ENCODE assay signal across 14 mouse cellular contexts in the genomic region with DNA sequence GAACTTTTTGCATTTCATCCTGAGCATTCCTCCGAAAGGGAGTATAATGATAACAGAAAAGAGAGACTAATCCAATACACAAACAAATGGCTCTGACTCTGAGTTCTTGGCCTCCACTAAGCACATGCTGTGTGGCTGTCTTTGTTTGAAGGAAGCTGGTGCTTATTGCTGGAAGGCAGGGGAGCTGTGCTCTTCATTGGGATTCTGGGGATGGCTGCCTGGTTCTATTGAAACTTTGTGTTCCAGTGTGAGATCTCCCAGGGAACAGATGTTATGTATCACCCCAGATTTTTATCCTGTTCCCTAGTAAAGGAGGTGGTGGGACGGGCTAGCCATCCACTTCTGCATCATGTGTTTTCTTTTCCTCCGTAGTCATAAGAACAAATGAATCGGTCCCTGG.
DNase-seq lines count a peak whose midpoint lies in the region; ATAC-seq lines count a peak whose summit lies in the region.
"Had no signal": no experiment of that assay in that cellular context is flagged by ENCODE, and none has a peak within 500 bp of the region (broad histone marks: within the 10 kb centered on the region; RNA-seq: fewer than 3 reads in every experiment).

No protein-coding gene starts in this region.

- H3K4me1 ChIP-seq in hindbrain, embryonic 10.5 days (replicated peaks) = peaks cover 8% of the 10 kb centered on the region; the same call in 1 of the 2 replicates
- no peaks in the 10 kb centered on the region for H3K4me1 ChIP-seq in hindbrain, embryonic 11.5 days (replicated peaks; ENCODE audit: control insufficient read depth, insufficient read depth, low read length)
- peaks cover 3% of the 10 kb centered on the region; the same call in 1 of the 2 replicates for H3K4me1 ChIP-seq in forebrain, embryonic 16.5 days (replicated peaks; ENCODE audit: control insufficient read depth, insufficient read depth, low read length)
- H3K4me1 ChIP-seq in midbrain, embryonic 12.5 days = no peaks in the 10 kb centered on the region
- H3K4me1 ChIP-seq: liver, embryonic 13.5 days had no signal

- H3K4me3 ChIP-seq in hindbrain, embryonic 10.5 days = no peak overlapping the region
- no peak overlapping the region for H3K4me3 ChIP-seq in hindbrain, embryonic 11.5 days (ENCODE audit: low read depth, low read length)
- H3K4me3 ChIP-seq in forebrain, embryonic 16.5 days (replicated peaks; ENCODE audit: low read length) = no peak overlapping the region
- no peak overlapping the region for H3K4me3 ChIP-seq in midbrain, embryonic 12.5 days
- H3K4me3 ChIP-seq: liver, embryonic 13.5 days had no signal

- no peaks in the 10 kb centered on the region for H3K9me3 ChIP-seq in hindbrain, embryonic 10.5 days
- H3K9me3 ChIP-seq in hindbrain, embryonic 11.5 days (ENCODE audit: control insufficient read depth, low read length) = no peaks in the 10 kb centered on the region
- no peaks in the 10 kb centered on the region for H3K9me3 ChIP-seq in forebrain, embryonic 16.5 days (ENCODE audit: control insufficient read depth, low read length)
- no peaks in the 10 kb centered on the region for H3K9me3 ChIP-seq in midbrain, embryonic 12.5 days
- H3K9me3 ChIP-seq: liver, embryonic 13.5 days had no signal

- peak overlapping the region; percentile 50; the same call in 1 of the 2 replicates for H3K27ac ChIP-seq in hindbrain, embryonic 10.5 days
- no peak overlapping the region for H3K27ac ChIP-seq in hindbrain, embryonic 11.5 days (ENCODE audit: low read depth, low read length)
- peak overlapping the region; percentile 18; the same call in 1 of the 2 replicates for H3K27ac ChIP-seq in forebrain, embryonic 16.5 days (ENCODE audit: low read length)
- H3K27ac ChIP-seq in midbrain, embryonic 12.5 days (replicated peaks) = peak overlapping the region; percentile 71
- H3K27ac ChIP-seq: liver, embryonic 13.5 days had no signal

- no peaks in the 10 kb centered on the region for H3K27me3 ChIP-seq in hindbrain, embryonic 10.5 days (ENCODE audit: insufficient read depth, poor library complexity, severe bottlenecking)
- no peaks in the 10 kb centered on the region for H3K27me3 ChIP-seq in hindbrain, embryonic 11.5 days (ENCODE audit: control insufficient read depth, insufficient read depth, low read length)
- H3K27me3 ChIP-seq in forebrain, embryonic 16.5 days (replicated peaks; ENCODE audit: control insufficient read depth, insufficient read depth, low read length) = no peaks in the 10 kb centered on the region
- no peaks in the 10 kb centered on the region for H3K27me3 ChIP-seq in midbrain, embryonic 12.5 days
- H3K27me3 ChIP-seq: liver, embryonic 13.5 days had no signal

- ATAC-seq in hindbrain, embryonic 11.5 days (ENCODE audit: low FRiP score) = no peak; the same call in 1 of the 2 replicates
- ATAC-seq in forebrain, embryonic 16.5 days = no peak
- ATAC-seq in midbrain, embryonic 12.5 days (ENCODE audit: low FRiP score, low read depth) = peak; percentile 79
- no peak for ATAC-seq in erythroid progenitor cell, adult 5-6 weeks (replicated peaks; ENCODE audit: low FRiP score, poor library complexity, severe bottlenecking)
- ATAC-seq in inflammation-experienced regulatory T-cells, adult 6 months = no peak
- ATAC-seq: lung, postnatal 0 days had no signal

- no peak overlapping the region for H3K4me2 ChIP-seq in hindbrain, embryonic 11.5 days (replicated peaks; ENCODE audit: low read depth, low read length)
- H3K4me2 ChIP-seq in forebrain, embryonic 16.5 days (ENCODE audit: low read length) = no peak overlapping the region
- no peak overlapping the region for H3K4me2 ChIP-seq in midbrain, embryonic 12.5 days (replicated peaks)
- H3K4me2 ChIP-seq: liver, embryonic 13.5 days had no signal

- no peaks in the 10 kb centered on the region for H3K36me3 ChIP-seq in hindbrain, embryonic 10.5 days
- no peaks in the 10 kb centered on the region for H3K36me3 ChIP-seq in hindbrain, embryonic 11.5 days (ENCODE audit: control insufficient read depth, insufficient read depth, low read length)
- no peaks in the 10 kb centered on the region for H3K36me3 ChIP-seq in forebrain, embryonic 16.5 days (ENCODE audit: control insufficient read depth, insufficient read depth)
- no peaks in the 10 kb centered on the region for H3K36me3 ChIP-seq in midbrain, embryonic 12.5 days
- H3K36me3 ChIP-seq: liver, embryonic 13.5 days had no signal

- no peak for DNase-seq in hindbrain, embryonic 10.5 days (ENCODE audit: low spot score)
- DNase-seq in hindbrain, embryonic 11.5 days (ENCODE audit: low spot score) = no peak
- DNase-seq in Muller cell, postnatal 12 days (ENCODE audit: inconsistent ontology term) = peak; percentile 17
- DNase-seq in adrenal gland, adult 18-20 months (ENCODE audit: low spot score in 2 of 2) = no peak
- DNase-seq: cerebellum, adult 11 months; heart, adult 11 months; kidney, adult 2 months; liver, embryonic 13.5 days; right cerebral cortex, postnatal 14 days had no signal

- no peak overlapping the region for H3K9ac ChIP-seq in hindbrain, embryonic 11.5 days (ENCODE audit: low read depth, low read length)
- H3K9ac ChIP-seq in forebrain, embryonic 16.5 days (replicated peaks; ENCODE audit: low read depth, low read length) = no peak overlapping the region
- H3K9ac ChIP-seq in midbrain, embryonic 12.5 days (replicated peaks) = no peak overlapping the region
- H3K9ac ChIP-seq: liver, embryonic 13.5 days had no signal

- 58% methylated on average over 4 of the region's 4 CpGs for WGBS in hindbrain, embryonic 10.5 days
- 42% methylated on average over 4 of the region's 4 CpGs for WGBS in hindbrain, embryonic 11.5 days
- WGBS in forebrain, embryonic 16.5 days = 20% methylated on average over 4 of the region's 4 CpGs
- 18% methylated on average over 4 of the region's 4 CpGs for WGBS in midbrain, embryonic 12.5 days
